Mouse (Mus musculus) forebrain, embryonic 16.5 days (tissue): ENCODE data around the gene Nod1. TPM values are rescaled to one million over a fixed set of nuclear protein-coding genes. Genes with fewer than 3 reads are reported as not detected.
"Not testable (repeated sequence)": the region's sequence is repeated elsewhere in the genome, so short reads cannot be mapped to it uniquely, and the experiment has no call there.

ENCODE experiments used
- ATAC-seq: fragments of 200-750 bp; cut with Nextera tagmentation; 2 replicates; pipeline ENCODE4 v1.8.0; 2017; ENCODE audit warnings: mild to moderate bottlenecking, moderate library complexity
- H3K27ac ChIP-seq: fragments of 300-500 bp; sonication (generic); 2 replicates; pipeline ENCODE4 v1.5.1; 2014; ENCODE audit warnings: low read length, control low read depth
- H3K27me3 ChIP-seq: fragments of 300-500 bp; sonication (generic); replicated peaks from 2 replicates; pipeline ENCODE4 v1.6.1; 2014; ENCODE audit warnings: low read length; ENCODE audit not compliant: control insufficient read depth, insufficient read depth
- H3K36me3 ChIP-seq: fragments of 300-500 bp; sonication (generic); 2 replicates; pipeline ENCODE4 v1.6.1; 2014; ENCODE audit not compliant: control insufficient read depth, insufficient read depth
- H3K4me1 ChIP-seq: fragments of 300-500 bp; sonication (generic); replicated peaks from 2 replicates; pipeline ENCODE4 v1.6.1; 2014; ENCODE audit warnings: low read length; ENCODE audit not compliant: control insufficient read depth, insufficient read depth
- H3K4me2 ChIP-seq: fragments of 300-500 bp; sonication (generic); 2 replicates; pipeline ENCODE4 v1.6.1; 2014; ENCODE audit warnings: mild to moderate bottlenecking, low read length, control low read depth
- H3K4me3 ChIP-seq: fragments of 300-500 bp; sonication (generic); replicated peaks from 2 replicates; pipeline ENCODE4 v1.5.1; 2014; ENCODE audit warnings: mild to moderate bottlenecking, low read length, control low read depth
- H3K9ac ChIP-seq: fragments of 300-500 bp; sonication (generic); replicated peaks from 2 replicates; pipeline ENCODE4 v1.6.1; 2014; ENCODE audit warnings: low read depth, low read length, control low read depth
- H3K9me3 ChIP-seq: fragments of 300-500 bp; sonication (generic); 2 replicates; pipeline ENCODE4 v1.6.1; 2016; ENCODE audit warnings: low read length; ENCODE audit not compliant: control insufficient read depth
- WGBS: fragments of 180-500 bp; shearing (Covaris S2); extraction: QIAGEN DNeasy Blood & Tissue Kit; methylation state at CpG from one replicate; pipeline ENCODE4 v1.1.7; 2014; 5-methylcytosine and 5-hydroxymethylcytosine counted together
- polyA plus RNA-seq: library from polyadenylated mRNA; unstranded; fragments of >200 nt; fragmentation: Nextera tagmentation; extraction: Ambion mirVana; gene quantifications from 2 replicates; pipeline ENCODE4 v1.2.1, GENCODE M21; 2015

The Nod1 gene
- polyA plus RNA-seq, 1 experiment from 2014 or later: 2.3 TPM

DNA sequence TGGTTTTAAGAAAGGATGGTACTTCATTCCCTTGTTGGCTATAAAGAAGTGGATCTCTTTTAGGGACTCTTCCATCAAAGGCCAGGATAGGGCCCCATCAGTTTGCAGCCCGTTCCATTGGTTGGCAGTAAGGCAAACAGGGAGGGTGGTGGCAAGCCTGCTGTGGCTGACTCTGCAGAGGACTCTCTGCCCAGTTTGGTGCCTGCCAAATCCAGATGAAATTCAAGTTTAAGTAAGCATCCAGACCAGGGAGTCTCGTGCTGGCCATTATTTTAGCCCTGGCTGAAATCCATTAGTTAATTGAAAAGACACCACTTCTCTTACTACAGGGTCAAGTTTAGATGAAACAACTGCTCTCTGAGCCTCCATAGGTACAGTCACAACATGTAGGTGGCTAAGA is 2.6 kb downstream of the Nod1 start:
- ATAC-seq: no peak
- Histone ChIP-seq H3K27me3 (peaks cover 11% of the 10 kb centered on the region; the same call in 1 of the 2 replicates), H3K4me1 (peaks cover 5% of the 10 kb centered on the region; the same call in 1 of the 2 replicates), H3K4me2 (no peak overlapping the region), H3K36me3 (no peaks in the 10 kb centered on the region), H3K27ac (no peak overlapping the region), H3K4me3 (no peak overlapping the region), H3K9ac (no peak overlapping the region), H3K9me3 (no peaks in the 10 kb centered on the region)
- WGBS: 56% methylated on average over 2 of the region's 2 CpGs

DNA sequence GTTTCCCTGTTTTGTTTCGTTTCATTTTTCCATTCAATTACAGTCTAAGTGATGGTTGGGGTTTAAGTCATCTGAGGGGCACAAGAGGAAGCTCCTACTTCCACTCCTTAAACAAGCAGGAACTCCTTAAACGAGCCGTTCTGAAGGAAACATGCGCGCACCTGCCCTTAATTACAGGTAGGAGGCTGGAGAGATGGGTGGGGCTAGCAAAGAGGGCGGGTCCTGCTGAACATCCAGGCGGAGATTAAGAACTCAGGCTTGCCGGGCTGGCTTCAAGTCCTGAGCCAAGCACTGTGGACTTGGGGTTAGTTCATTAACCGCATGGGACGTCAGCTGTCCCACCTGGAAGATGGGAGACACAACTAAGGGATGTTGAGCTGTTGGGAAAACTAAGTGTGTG is 4.8 kb downstream of the Nod1 start:
- no peaks in the 10 kb centered on the region for H3K36me3 ChIP-seq
- no peak overlapping the region for H3K4me3 ChIP-seq
- H3K9me3 ChIP-seq: no peaks in the 10 kb centered on the region
- H3K4me1 ChIP-seq: 0 out of 2 replicates have a peak, but pooled peaks cover 2% of the 10 kb centered on the region
- H3K4me2 ChIP-seq: no peak overlapping the region
- H3K9ac ChIP-seq: no peak overlapping the region
- no peak for ATAC-seq
- peaks cover 6% of the 10 kb centered on the region; the same call in 1 of the 2 replicates for H3K27me3 ChIP-seq
- WGBS: 37% methylated on average over 10 of the region's 10 CpGs
- no peak overlapping the region for H3K27ac ChIP-seq

DNA sequence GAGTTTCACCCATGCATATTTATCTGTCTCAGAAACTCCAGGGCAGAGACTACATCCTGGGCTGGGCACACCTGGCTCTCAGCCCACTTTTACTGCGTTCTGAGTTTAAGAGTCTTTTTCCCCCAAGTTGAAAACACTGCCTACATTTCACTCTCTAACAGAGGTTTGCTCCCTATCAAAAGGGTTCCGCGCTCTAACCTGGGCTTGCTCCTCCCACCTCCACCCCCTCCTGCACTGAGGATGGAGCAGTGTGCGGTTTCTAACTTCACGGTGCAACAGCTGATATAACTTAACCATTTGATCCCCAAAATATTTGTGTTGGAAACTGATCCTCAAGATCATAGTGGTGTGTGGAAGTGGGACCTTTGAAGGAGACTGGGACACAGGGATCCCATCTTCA is 7.2 kb downstream of the Nod1 start:
- H3K9me3 ChIP-seq: no peaks in the 10 kb centered on the region
- ATAC-seq: no peak
- no peaks in the 10 kb centered on the region for H3K27me3 ChIP-seq
- 54% methylated on average over 5 of the region's 5 CpGs for WGBS
- H3K4me2 ChIP-seq: no peak overlapping the region
- no peaks in the 10 kb centered on the region for H3K4me1 ChIP-seq
- no peak overlapping the region for H3K27ac ChIP-seq
- no peak overlapping the region for H3K4me3 ChIP-seq
- no peaks in the 10 kb centered on the region for H3K36me3 ChIP-seq
- no peak overlapping the region for H3K9ac ChIP-seq

DNA sequence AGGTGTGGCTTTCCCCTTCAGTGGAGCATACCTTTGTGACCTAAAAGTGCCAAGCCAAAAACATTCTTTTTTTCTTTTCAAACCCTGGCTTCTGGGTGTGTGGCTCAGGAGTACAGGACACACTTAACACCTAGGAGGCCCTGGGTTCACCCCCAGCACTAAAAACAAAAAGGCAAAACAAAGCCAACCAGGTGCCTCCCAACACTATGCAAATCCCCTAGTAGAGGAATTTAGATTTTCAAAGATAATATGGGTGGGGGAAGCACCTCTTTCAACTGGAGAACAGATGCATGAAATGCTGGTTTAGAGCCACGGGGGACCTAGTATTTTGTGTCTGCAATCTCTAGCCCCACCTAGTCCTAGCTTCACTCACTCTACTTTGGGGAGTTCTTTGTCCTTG is 7.7 kb downstream of the Nod1 start:
- no peaks in the 10 kb centered on the region for H3K4me1 ChIP-seq
- H3K4me3 ChIP-seq: no peak overlapping the region
- 67% methylated on average over 1 of the region's 1 CpGs for WGBS
- no peak overlapping the region for H3K27ac ChIP-seq
- no peaks in the 10 kb centered on the region for H3K9me3 ChIP-seq
- H3K4me2 ChIP-seq: no peak overlapping the region
- no peaks in the 10 kb centered on the region for H3K27me3 ChIP-seq
- H3K36me3 ChIP-seq: no peaks in the 10 kb centered on the region
- H3K9ac ChIP-seq: no peak overlapping the region
- ATAC-seq: no peak

DNA sequence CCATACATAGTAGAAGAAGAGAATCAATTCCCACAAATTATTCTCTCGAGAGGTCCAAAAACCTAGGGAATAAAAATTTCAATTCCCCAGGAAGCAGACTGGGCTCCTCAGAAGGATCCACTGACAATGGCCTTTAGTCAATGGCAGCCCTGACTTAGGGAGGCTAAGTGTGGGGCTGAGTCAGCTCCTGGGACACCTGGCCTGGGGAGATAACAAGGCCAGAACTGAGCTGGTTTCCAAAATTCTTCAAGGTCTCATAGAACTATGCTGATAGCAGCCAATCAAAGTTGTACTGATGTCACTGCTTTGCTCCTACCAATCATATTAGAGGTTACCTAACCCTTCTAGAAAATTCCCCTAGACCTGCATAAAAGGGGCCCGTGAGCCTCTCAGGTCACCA is 8.8 kb downstream of the Nod1 start:
- H3K4me3 ChIP-seq: no peak overlapping the region
- no peaks in the 10 kb centered on the region for H3K36me3 ChIP-seq
- H3K27me3 ChIP-seq: no peaks in the 10 kb centered on the region
- H3K9me3 ChIP-seq: no peaks in the 10 kb centered on the region
- no peak overlapping the region for H3K9ac ChIP-seq
- H3K4me1 ChIP-seq: no peaks in the 10 kb centered on the region
- H3K4me2 ChIP-seq: no peak overlapping the region
- no peak overlapping the region for H3K27ac ChIP-seq
- WGBS: 91% methylated on average over 2 of the region's 2 CpGs
- ATAC-seq: no peak

DNA sequence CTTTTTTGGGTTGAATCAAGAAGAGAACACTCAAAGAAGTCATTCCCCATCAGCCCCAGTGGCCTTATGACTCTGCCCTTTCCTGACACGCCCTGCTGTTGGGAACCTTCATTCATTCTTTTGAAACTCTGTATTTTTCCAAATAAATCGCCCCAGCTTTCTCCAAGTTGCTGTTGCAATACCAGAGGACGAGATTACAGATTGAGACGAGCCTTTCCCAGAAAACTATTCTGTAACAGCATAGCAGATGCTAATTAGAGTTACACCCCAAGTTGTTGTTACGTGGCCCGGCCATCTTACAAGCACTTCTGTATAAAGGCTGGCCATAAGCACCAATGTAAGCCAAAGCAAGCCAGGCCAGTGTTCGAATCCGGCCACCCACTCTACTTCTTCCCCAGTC is 14.8 kb downstream of the Nod1 start:
- H3K27ac ChIP-seq: no peak overlapping the region
- H3K9me3 ChIP-seq: no peaks in the 10 kb centered on the region
- 83% methylated on average over 8 of the region's 8 CpGs for WGBS
- no peak overlapping the region for H3K4me3 ChIP-seq
- H3K4me2 ChIP-seq: no peak overlapping the region
- H3K4me1 ChIP-seq: no peaks in the 10 kb centered on the region
- no peaks in the 10 kb centered on the region for H3K27me3 ChIP-seq
- H3K9ac ChIP-seq: no peak overlapping the region
- H3K36me3 ChIP-seq: no peaks in the 10 kb centered on the region
- ATAC-seq: no peak

DNA sequence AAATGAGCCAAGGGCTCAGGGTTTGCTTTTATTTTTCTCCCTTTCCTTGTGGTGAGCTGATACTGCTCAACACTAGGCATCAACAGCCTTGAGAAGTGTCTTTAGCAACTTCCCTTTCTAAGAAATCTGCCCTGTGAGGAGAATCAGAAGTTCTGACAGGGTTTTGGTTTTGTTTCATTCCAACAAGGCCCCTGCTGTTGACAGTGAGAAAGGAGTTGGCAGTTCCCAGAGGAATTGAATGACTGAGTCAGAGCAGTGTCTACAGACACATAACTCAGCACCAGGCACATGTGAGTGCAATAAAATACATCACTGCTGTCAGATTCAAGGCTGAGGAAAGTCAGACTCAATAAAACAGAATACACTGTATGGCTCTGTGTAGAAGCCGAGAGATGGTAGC is 16.0 kb downstream of the Nod1 start:
- no peaks in the 10 kb centered on the region for H3K27me3 ChIP-seq
- H3K4me1 ChIP-seq: no peaks in the 10 kb centered on the region
- no peak overlapping the region for H3K4me3 ChIP-seq
- no peak overlapping the region for H3K9ac ChIP-seq
- H3K27ac ChIP-seq: no peak overlapping the region
- 0 out of 2 replicates have a peak, but pooled peaks cover 2% of the 10 kb centered on the region for H3K9me3 ChIP-seq
- no peak overlapping the region for H3K4me2 ChIP-seq
- no peaks in the 10 kb centered on the region for H3K36me3 ChIP-seq
- 79% methylated on average over 1 of the region's 1 CpGs for WGBS
- no peak for ATAC-seq

DNA sequence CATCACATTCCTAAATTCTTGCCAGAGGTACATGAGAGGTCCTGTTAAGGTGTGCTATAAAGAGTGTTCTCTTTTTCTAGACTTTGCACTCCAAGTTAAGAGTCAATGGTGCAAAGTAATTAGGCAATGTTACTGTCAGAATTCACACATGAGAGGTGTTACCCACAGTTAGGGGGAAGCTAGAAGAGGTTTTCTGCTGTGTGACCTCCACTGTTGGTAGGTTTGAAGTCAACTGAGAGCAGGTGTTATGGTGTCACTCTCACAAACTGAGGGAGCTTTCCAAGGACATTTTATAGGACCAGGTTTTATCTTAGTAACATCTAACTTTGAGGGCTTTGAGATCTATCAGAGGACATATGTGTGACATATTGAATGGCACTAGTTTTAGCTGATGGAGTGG is 16.5 kb downstream of the Nod1 start:
- Histone ChIP-seq H3K4me2 (no peak overlapping the region), H3K4me1 (no peaks in the 10 kb centered on the region), H3K27ac (no peak overlapping the region), H3K4me3 (no peak overlapping the region), H3K9me3 (0 out of 2 replicates have a peak, but pooled peaks cover 2% of the 10 kb centered on the region), H3K27me3 (no peaks in the 10 kb centered on the region), H3K9ac (no peak overlapping the region), H3K36me3 (no peaks in the 10 kb centered on the region)
- ATAC-seq: no peak

DNA sequence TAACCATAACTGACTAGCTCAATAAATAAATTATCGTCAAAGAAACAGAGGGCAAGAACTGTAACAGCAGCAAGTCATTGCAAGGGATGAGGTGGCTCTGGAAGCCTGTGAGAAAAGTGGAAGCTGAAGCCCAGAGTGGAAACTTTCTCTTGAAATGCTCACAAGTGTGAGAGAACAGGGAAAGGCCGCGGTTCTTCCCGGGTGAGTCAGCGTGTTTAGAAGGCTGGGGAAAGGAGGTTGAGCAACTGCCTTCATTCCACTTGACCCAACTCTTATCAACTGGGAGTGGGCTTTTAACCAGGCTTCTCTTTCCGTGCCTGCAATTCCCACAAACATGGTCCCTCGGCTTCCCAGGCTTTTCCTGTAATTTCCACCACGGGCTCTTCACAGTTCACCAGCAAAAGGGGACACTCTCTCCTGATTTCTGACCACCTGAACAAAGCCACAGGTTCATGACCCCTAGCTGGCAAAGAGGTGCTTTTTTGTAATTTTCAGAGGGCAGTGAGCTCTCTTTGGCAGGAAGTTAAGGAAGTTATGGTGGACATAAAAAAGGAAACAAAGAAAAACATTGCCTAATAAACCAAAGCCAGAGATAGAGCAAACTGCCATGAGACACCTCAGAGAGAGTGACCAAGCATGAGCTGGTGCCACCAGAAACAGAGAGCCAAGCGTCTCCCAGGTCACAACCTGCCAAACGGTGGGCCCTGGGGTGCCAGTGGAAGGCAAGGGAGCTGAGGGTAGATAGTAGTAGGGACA is 17.6 kb downstream of the Nod1 start:
- H3K36me3 ChIP-seq: no peaks in the 10 kb centered on the region
- H3K27me3 ChIP-seq: no peaks in the 10 kb centered on the region
- H3K4me2 ChIP-seq: no peak overlapping the region
- H3K27ac ChIP-seq: no peak overlapping the region
- H3K9ac ChIP-seq: no peak overlapping the region
- H3K9me3 ChIP-seq: 0 out of 2 replicates have a peak, but pooled peaks cover 2% of the 10 kb centered on the region
- no peak overlapping the region for H3K4me3 ChIP-seq
- no peaks in the 10 kb centered on the region for H3K4me1 ChIP-seq
- 80% methylated on average over 10 of the region's 10 CpGs for WGBS
- no peak for ATAC-seq

DNA sequence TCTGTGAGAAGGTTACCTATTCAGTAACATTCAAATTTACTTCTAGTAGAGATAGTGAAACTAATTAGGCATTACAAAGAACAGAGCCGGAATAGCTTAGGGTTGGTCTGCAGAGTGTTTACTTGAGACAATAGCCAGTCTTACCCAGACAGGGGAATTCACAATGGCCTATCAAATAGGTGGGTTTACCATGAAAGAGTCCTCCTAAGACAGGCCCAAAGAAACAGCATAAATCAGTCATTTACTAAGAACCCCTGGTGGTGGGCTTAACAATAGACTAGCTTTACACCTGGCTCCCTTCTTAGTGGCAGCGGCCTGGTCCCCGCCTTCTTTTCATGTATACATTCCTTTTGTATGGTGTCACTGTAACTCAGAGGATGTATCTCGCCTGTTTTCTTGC is 19.0 kb downstream of the Nod1 start:
- H3K4me1 ChIP-seq, H3K27me3 ChIP-seq, H3K27ac ChIP-seq, H3K9ac ChIP-seq, ATAC-seq, H3K4me2 ChIP-seq, H3K9me3 ChIP-seq, H3K36me3 ChIP-seq, H3K4me3 ChIP-seq: not testable (repeated sequence)
- WGBS: 65% methylated on average over 4 of the region's 4 CpGs
